Mouse (Mus musculus): ENCODE data around the gene G6pc3. TPM values are rescaled to one million over a fixed set of nuclear protein-coding genes. Genes with fewer than 3 reads are reported as not detected.
A peak's percentile ranks its signal among the peaks of the same experiment; 100 is the strongest.

Gene G6pc3
- polyA plus RNA-seq, 1 experiment from 2014 or later: 27.6 TPM

- H3K9ac ChIP-seq: no peak overlapping the region
- peak overlapping the region; percentile 88; the same call in 1 of the 2 replicates for H3K27ac ChIP-seq
- 0 out of 2 replicates have a peak, but pooled peaks cover 7% of the 10 kb centered on the region for H3K36me3 ChIP-seq
- H3K27me3 ChIP-seq: no peaks in the 10 kb centered on the region
- no peak for ATAC-seq (ENCODE audit: insufficient number of reproducible peaks, low FRiP score, low TSS enrichment, low read depth)
- H3K4me1 ChIP-seq: peaks cover 91% of the 10 kb centered on the region
- H3K4me3 ChIP-seq: no peak overlapping the region
- H3K9me3 ChIP-seq: no peaks in the 10 kb centered on the region
- 83% methylated on average over 8 of the region's 8 CpGs for WGBS
- H3K4me2 ChIP-seq: no peak overlapping the region
These were observed 32.0 kb downstream of the G6pc3 start for GRCm38 (mm10) chr11:102221243-102221953.

GRCm38 (mm10) chr11:102221954-102222351 is 32.5 kb downstream of the G6pc3 start:
- Histone ChIP-seq H3K9ac (no peak overlapping the region), H3K4me2 (no peak overlapping the region), H3K27me3 (no peaks in the 10 kb centered on the region), H3K36me3 (0 out of 2 replicates have a peak, but pooled peaks cover 7% of the 10 kb centered on the region), H3K4me1 (peaks cover 91% of the 10 kb centered on the region), H3K4me3 (no peak overlapping the region), H3K9me3 (no peaks in the 10 kb centered on the region), H3K27ac (peak overlapping the region; percentile 35; the same call in 1 of the 2 replicates)
- no peak for ATAC-seq (ENCODE audit: insufficient number of reproducible peaks, low FRiP score, low TSS enrichment, low read depth)
- WGBS: 70% methylated on average over 8 of the region's 8 CpGs

- no peak for ATAC-seq (ENCODE audit: insufficient number of reproducible peaks, low FRiP score, low TSS enrichment, low read depth)
These were observed 33.7 kb downstream of the G6pc3 start for GRCm38 (mm10) chr11:102223166-102223565.

GRCm38 (mm10) chr11:102224686-102225085 is 35.3 kb downstream of the G6pc3 start:
- Histone ChIP-seq H3K27me3 (no peaks in the 10 kb centered on the region), H3K36me3 (0 out of 2 replicates have a peak, but pooled peaks cover 7% of the 10 kb centered on the region), H3K9ac (no peak overlapping the region), H3K27ac (no peak overlapping the region), H3K9me3 (no peaks in the 10 kb centered on the region), H3K4me2 (peak overlapping the region; percentile 41), H3K4me1 (peaks cover 90% of the 10 kb centered on the region), H3K4me3 (peak overlapping the region; percentile 20)
- ATAC-seq (ENCODE audit: insufficient number of reproducible peaks, low FRiP score, low TSS enrichment, low read depth): no peak
- WGBS: 18% methylated on average over 22 of the region's 22 CpGs

More at GRCm38 (mm10) chr11:102223166-102223565, 33.7 kb downstream of the G6pc3 start:
- Histone ChIP-seq H3K4me1 (peaks cover 91% of the 10 kb centered on the region), H3K9me3 (no peaks in the 10 kb centered on the region), H3K36me3 (0 out of 2 replicates have a peak, but pooled peaks cover 7% of the 10 kb centered on the region), H3K4me3 (no peak overlapping the region), H3K27me3 (no peaks in the 10 kb centered on the region), H3K4me2 (no peak overlapping the region), H3K27ac (no peak overlapping the region), H3K9ac (no peak overlapping the region)
- 36% methylated on average over 6 of the region's 6 CpGs for WGBS

- peaks cover 84% of the 10 kb centered on the region for H3K4me1 ChIP-seq
- ATAC-seq (ENCODE audit: insufficient number of reproducible peaks, low FRiP score, low TSS enrichment, low read depth): no peak
- 55% methylated on average over 5 of the region's 5 CpGs for WGBS
- peak overlapping the region; percentile 41; the same call in 1 of the 2 replicates for H3K4me2 ChIP-seq
- no peaks in the 10 kb centered on the region for H3K9me3 ChIP-seq
- H3K9ac ChIP-seq: no peak overlapping the region
- 0 out of 2 replicates have a peak, but pooled peaks cover 7% of the 10 kb centered on the region for H3K36me3 ChIP-seq
- H3K27me3 ChIP-seq: no peaks in the 10 kb centered on the region
- 0 out of 2 replicates have a peak overlapping the region, but pooled peaks have one; percentile 13 for H3K27ac ChIP-seq
- 0 out of 2 replicates have a peak overlapping the region, but pooled peaks have one; percentile 20 for H3K4me3 ChIP-seq
These were observed 35.8 kb downstream of the G6pc3 start for GRCm38 (mm10) chr11:102225221-102225620.

- Histone ChIP-seq H3K9me3 (no peaks in the 10 kb centered on the region), H3K4me3 (no peak overlapping the region), H3K27ac (no peak overlapping the region), H3K4me2 (no peak overlapping the region), H3K36me3 (0 out of 2 replicates have a peak, but pooled peaks cover 5% of the 10 kb centered on the region), H3K27me3 (no peaks in the 10 kb centered on the region), H3K4me1 (peaks cover 75% of the 10 kb centered on the region), H3K9ac (no peak overlapping the region)
- ATAC-seq (ENCODE audit: insufficient number of reproducible peaks, low FRiP score, low TSS enrichment, low read depth): no peak
- WGBS: 74% methylated on average over 12 of the region's 12 CpGs
These were observed 36.9 kb downstream of the G6pc3 start for GRCm38 (mm10) chr11:102226067-102226978.

- Histone ChIP-seq H3K4me1 (peaks cover 67% of the 10 kb centered on the region), H3K9ac (0 out of 2 replicates have a peak overlapping the region, but pooled peaks have one; percentile 20), H3K27ac (peak overlapping the region; percentile 33)
These were observed 38.1 kb downstream of the G6pc3 start for GRCm38 (mm10) chr11:102227270-102228190.

GRCm38 (mm10) chr11:102228191-102228545 is 38.7 kb downstream of the G6pc3 start:
- H3K4me3 ChIP-seq: peak overlapping the region; percentile 84
- peaks cover 61% of the 10 kb centered on the region for H3K4me1 ChIP-seq
- no peak overlapping the region for H3K9ac ChIP-seq
- no peak overlapping the region for H3K27ac ChIP-seq
- 38% methylated on average over 9 of the region's 9 CpGs for WGBS
- peak overlapping the region; percentile 75 for H3K4me2 ChIP-seq
- ATAC-seq (ENCODE audit: insufficient number of reproducible peaks, low FRiP score, low TSS enrichment, low read depth): no peak
- no peaks in the 10 kb centered on the region for H3K36me3 ChIP-seq
- no peaks in the 10 kb centered on the region for H3K9me3 ChIP-seq
- no peaks in the 10 kb centered on the region for H3K27me3 ChIP-seq

More at GRCm38 (mm10) chr11:102227270-102228190, 38.1 kb downstream of the G6pc3 start:
- no peak for ATAC-seq (ENCODE audit: insufficient number of reproducible peaks, low FRiP score, low TSS enrichment, low read depth)
- H3K36me3 ChIP-seq: no peaks in the 10 kb centered on the region
- H3K4me2 ChIP-seq: peak overlapping the region; percentile 75
- H3K4me3 ChIP-seq: peak overlapping the region; percentile 84
- no peaks in the 10 kb centered on the region for H3K27me3 ChIP-seq
- 16% methylated on average over 12 of the region's 12 CpGs for WGBS
- no peaks in the 10 kb centered on the region for H3K9me3 ChIP-seq

- Histone ChIP-seq H3K36me3 (no peaks in the 10 kb centered on the region), H3K9ac (peak overlapping the region; percentile 86), H3K27ac (no peak overlapping the region), H3K4me2 (peak overlapping the region; percentile 75), H3K27me3 (no peaks in the 10 kb centered on the region), H3K4me1 (peaks cover 56% of the 10 kb centered on the region), H3K9me3 (no peaks in the 10 kb centered on the region), H3K4me3 (peak overlapping the region; percentile 84)
- ATAC-seq (ENCODE audit: insufficient number of reproducible peaks, low FRiP score, low TSS enrichment, low read depth): no peak
- WGBS: 25% methylated on average over 7 of the region's 7 CpGs
These were observed 39.3 kb downstream of the G6pc3 start for GRCm38 (mm10) chr11:102228646-102229268.

- Histone ChIP-seq H3K4me1 (peaks cover 50% of the 10 kb centered on the region), H3K4me3 (peak overlapping the region; percentile 84), H3K4me2 (peak overlapping the region; percentile 75), H3K9me3 (no peaks in the 10 kb centered on the region), H3K9ac (peak overlapping the region; percentile 86), H3K27ac (peak overlapping the region; percentile 86), H3K36me3 (no peaks in the 10 kb centered on the region), H3K27me3 (no peaks in the 10 kb centered on the region)
- under 1% methylated on average over 43 of the region's 47 CpGs for WGBS
- ATAC-seq (ENCODE audit: insufficient number of reproducible peaks, low FRiP score, low TSS enrichment, low read depth): no peak; the same call in 1 of the 2 replicates
These were observed 40.0 kb downstream of the G6pc3 start for GRCm38 (mm10) chr11:102229331-102229953.
